8 mouse cellular contexts compared by ENCODE assay signal in genomic region chr13:80940421-80940820, GRCm38 (mm10). TPM values are rescaled to one million over a fixed set of nuclear protein-coding genes. Genes with fewer than 3 reads are reported as not detected.
DNase-seq lines count a peak whose midpoint lies in the region; ATAC-seq lines count a peak whose summit lies in the region.

No protein-coding gene starts in this region.

- 67% methylated on average over 5 of the region's 5 CpGs for WGBS in heart, embryonic 11.5 days (ENCODE audit: insufficient replicate concordance)
- 65% methylated on average over 5 of the region's 5 CpGs for WGBS in lung, embryonic 15.5 days

- H3K9me3 ChIP-seq in heart, embryonic 11.5 days (replicated peaks; ENCODE audit: control insufficient read depth, low read length), result no peaks in the 10 kb centered on the region
- H3K9me3 ChIP-seq in lung, embryonic 15.5 days, result no peaks in the 10 kb centered on the region

- no peak overlapping the region for H3K27ac ChIP-seq in heart, embryonic 11.5 days (ENCODE audit: low read depth, low read length)
- peak overlapping the region; percentile 63 for H3K27ac ChIP-seq in lung, embryonic 15.5 days

- no peak overlapping the region for H3K4me3 ChIP-seq in heart, embryonic 11.5 days (ENCODE audit: low read depth, low read length)
- H3K4me3 ChIP-seq in lung, embryonic 15.5 days, result no peak overlapping the region

- no peaks in the 10 kb centered on the region for H3K27me3 ChIP-seq in heart, embryonic 11.5 days (ENCODE audit: control insufficient read depth, insufficient read depth, low read length)
- no peaks in the 10 kb centered on the region for H3K27me3 ChIP-seq in lung, embryonic 15.5 days

- no peak overlapping the region for H3K4me2 ChIP-seq in heart, embryonic 11.5 days
- no peak overlapping the region for H3K4me2 ChIP-seq in lung, embryonic 15.5 days

- no peak for ATAC-seq in heart, embryonic 11.5 days (replicated peaks; ENCODE audit: insufficient number of reproducible peaks, low FRiP score, low TSS enrichment)
- ATAC-seq in CD4-positive, CD25-positive, alpha-beta regulatory T cell, adult 4 months, result peak; percentile 16
- ATAC-seq in lung, embryonic 15.5 days (ENCODE audit: borderline replicate concordance, extremely low read depth, low FRiP score, low TSS enrichment), result no peak

- no peaks in the 10 kb centered on the region for H3K36me3 ChIP-seq in heart, embryonic 11.5 days (ENCODE audit: control insufficient read depth, insufficient read depth, low read length)
- no peaks in the 10 kb centered on the region for H3K36me3 ChIP-seq in lung, embryonic 15.5 days

- H3K9ac ChIP-seq in heart, embryonic 11.5 days (ENCODE audit: low read depth, low read length), result no peak overlapping the region
- no peak overlapping the region for H3K9ac ChIP-seq in lung, embryonic 15.5 days

- H3K4me1 ChIP-seq in heart, embryonic 11.5 days (ENCODE audit: control insufficient read depth, insufficient read depth, low read length), result peaks cover 7% of the 10 kb centered on the region
- peaks cover 14% of the 10 kb centered on the region for H3K4me1 ChIP-seq in lung, embryonic 15.5 days

- peak; percentile 98 for DNase-seq in heart, adult 11 months
- DNase-seq in gastrocnemius, postnatal 25 days, result peak; percentile 83
- no peak for DNase-seq in thymus, postnatal 36 days
- no peak for DNase-seq in spleen, postnatal 4 days (ENCODE audit: low spot score in 2 of 2)
- no peak for DNase-seq in T-cell, adult 2 months (ENCODE audit: low spot score)

RNA-seq across cellular contexts. Expression of gene Arrdc3, which starts 57.2 kb away (rescaled TPM):
- polyA plus RNA-seq in heart, embryonic 11.5 days (2014; fragmentation: Nextera tagmentation; extraction: Ambion mirVana), result 45.7 and 64.1 TPM in 2 replicates
- 10 to 100 TPM in 1 of 2 experiments, 1 to 10 TPM in 1; 6.8 to 14.6 TPM for polyA plus RNA-seq in CD4-positive, CD25-positive, alpha-beta regulatory T cell, adult 4 months (2017; shearing (Covaris generic))
- 10 to 100 TPM; 29.2 to 39.4 TPM for total RNA-seq in gastrocnemius, postnatal 25 days (2021)
- polyA plus RNA-seq in lung, embryonic 15.5 days (2015; fragmentation: Nextera tagmentation; extraction: Ambion mirVana), result 56.0 and 63.1 TPM in 2 replicates

Comparison
In these comparisons a context has a peak if more than half of its experiments do, and no peak if none do; other contexts are left out.
1. DNase-seq: peak in heart, adult 11 months (single experiment) and gastrocnemius, postnatal 25 days (single experiment); none in thymus, postnatal 36 days (0 of 2), spleen, postnatal 4 days (0 of 2) and T-cell, adult 2 months (single experiment).